ENCODE assay signal across 24 mouse cellular contexts in genomic region chr16:32156719-32157118, GRCm38 (mm10). TPM values are rescaled to one million over a fixed set of nuclear protein-coding genes. Genes with fewer than 3 reads are reported as not detected.
DNase-seq lines count a peak whose midpoint lies in the region; ATAC-seq lines count a peak whose summit lies in the region.
"Had no signal": no experiment of that assay in that cellular context is flagged by ENCODE, and none has a peak within 500 bp of the region (broad histone marks: within the 10 kb centered on the region; RNA-seq: fewer than 3 reads in every experiment).

No protein-coding gene starts in this region.

- no peaks in the 10 kb centered on the region for H3K27me3 ChIP-seq in forebrain, embryonic 14.5 days (replicated peaks; ENCODE audit: control insufficient read depth, insufficient read depth, low read length)
- H3K27me3 ChIP-seq in kidney, embryonic 14.5 days (ENCODE audit: control insufficient read depth, insufficient read depth, low read length): no peaks in the 10 kb centered on the region
- H3K27me3 ChIP-seq: embryonic facial prominence, embryonic 12.5 days; heart, embryonic 13.5 days; hindbrain, embryonic 15.5 days had no signal

- 55% methylated on average over 3 of the region's 3 CpGs for WGBS in forebrain, embryonic 14.5 days
- 46% methylated on average over 3 of the region's 3 CpGs for WGBS in kidney, embryonic 14.5 days

- 0 out of 2 replicates have a peak overlapping the region, but pooled peaks have one; percentile 57 for H3K27ac ChIP-seq in forebrain, embryonic 14.5 days (ENCODE audit: low read depth, low read length)
- no peak overlapping the region for H3K27ac ChIP-seq in kidney, embryonic 14.5 days (ENCODE audit: low read depth, low read length)
- H3K27ac ChIP-seq: embryonic facial prominence, embryonic 12.5 days; heart, embryonic 13.5 days; hindbrain, embryonic 15.5 days had no signal

- no peaks in the 10 kb centered on the region for H3K9me3 ChIP-seq in forebrain, embryonic 14.5 days (replicated peaks; ENCODE audit: control insufficient read depth, low read length)
- no peaks in the 10 kb centered on the region for H3K9me3 ChIP-seq in kidney, embryonic 14.5 days (ENCODE audit: control insufficient read depth, low read length)
- H3K9me3 ChIP-seq: embryonic facial prominence, embryonic 12.5 days; heart, embryonic 13.5 days; hindbrain, embryonic 15.5 days had no signal

- no peaks in the 10 kb centered on the region for H3K4me1 ChIP-seq in forebrain, embryonic 14.5 days (ENCODE audit: control insufficient read depth, insufficient read depth, low read length)
- peaks cover 6% of the 10 kb centered on the region; the same call in 1 of the 2 replicates for H3K4me1 ChIP-seq in kidney, embryonic 14.5 days (ENCODE audit: control insufficient read depth, insufficient read depth, low read length)
- H3K4me1 ChIP-seq: embryonic facial prominence, embryonic 12.5 days; hindbrain, embryonic 15.5 days had no signal

- H3K4me2 ChIP-seq in forebrain, embryonic 14.5 days (ENCODE audit: low read length): no peak overlapping the region
- no peak overlapping the region for H3K4me2 ChIP-seq in kidney, embryonic 14.5 days (replicated peaks; ENCODE audit: low read depth, low read length)
- H3K4me2 ChIP-seq: embryonic facial prominence, embryonic 12.5 days; heart, embryonic 13.5 days; hindbrain, embryonic 15.5 days had no signal

- no peak overlapping the region for H3K4me3 ChIP-seq in forebrain, embryonic 14.5 days (ENCODE audit: low read depth, low read length)
- H3K4me3 ChIP-seq in kidney, embryonic 14.5 days (ENCODE audit: low read length): no peak overlapping the region
- H3K4me3 ChIP-seq: embryonic facial prominence, embryonic 12.5 days; heart, embryonic 13.5 days; hindbrain, embryonic 15.5 days had no signal

- no peaks in the 10 kb centered on the region for H3K36me3 ChIP-seq in forebrain, embryonic 14.5 days (ENCODE audit: control insufficient read depth, insufficient read depth, low read length)
- H3K36me3 ChIP-seq in kidney, embryonic 14.5 days (ENCODE audit: control insufficient read depth, insufficient read depth, low read length): no peaks in the 10 kb centered on the region
- H3K36me3 ChIP-seq: embryonic facial prominence, embryonic 12.5 days; heart, embryonic 13.5 days; hindbrain, embryonic 15.5 days had no signal

- no peak for ATAC-seq in cerebellum, adult (ENCODE audit: insufficient number of reproducible peaks, low FRiP score, low TSS enrichment)
- peak; percentile 18; the same call in 1 of the 2 replicates for ATAC-seq in frontal cortex, adult (ENCODE audit: low TSS enrichment)
- peak; percentile 58; the same call in 1 of the 2 replicates for ATAC-seq in forebrain, embryonic 14.5 days
- no peak for ATAC-seq in kidney, embryonic 14.5 days (ENCODE audit: low FRiP score, low TSS enrichment)
- ATAC-seq: intestine, embryonic 16.5 days had no signal

- peak; percentile 20 for DNase-seq in cerebellum, adult 9-11 months
- DNase-seq in frontal cortex, postnatal 25 days (ENCODE audit: low spot score in 2 of 2): no peak
- DNase-seq in brain, adult 2 months (ENCODE audit: low read depth, low spot score): peak; percentile 36
- peak; percentile 42 for DNase-seq in forebrain, embryonic 14.5 days (ENCODE audit: low spot score)
- DNase-seq in thymus, postnatal 25 days: no peak
- DNase-seq: adrenal gland, postnatal 25 days; cerebellum, adult 11-12 months; cerebellum, postnatal 14 days; embryo, embryonic 11 days; gastrocnemius, postnatal 36 days; heart, adult 11 months; heart, postnatal 36 days had no signal

- H3K9ac ChIP-seq in forebrain, embryonic 14.5 days (ENCODE audit: low read length): no peak overlapping the region
- H3K9ac ChIP-seq in kidney, embryonic 14.5 days (ENCODE audit: low read depth, low read length): no peak overlapping the region
- H3K9ac ChIP-seq: embryonic facial prominence, embryonic 12.5 days; heart, embryonic 13.5 days; hindbrain, embryonic 15.5 days had no signal

RNA-seq across cellular contexts. Expression of gene Nrros, which starts 8.7 kb away (rescaled TPM):
- 7.9 and 10.6 TPM in 2 replicates for polyA plus RNA-seq in forebrain, embryonic 14.5 days (2014; fragmentation: Nextera tagmentation; extraction: Ambion mirVana)
- 14.4 and 18.7 TPM in 2 replicates for polyA plus RNA-seq in kidney, embryonic 14.5 days (2014; fragmentation: Nextera tagmentation; extraction: Ambion mirVana)
- polyA plus RNA-seq: C2C12 had no signal

RNA-seq across cellular contexts. Expression of gene Bex6, which starts 22.9 kb away (rescaled TPM):
- polyA plus RNA-seq in forebrain, embryonic 14.5 days (2014; fragmentation: Nextera tagmentation; extraction: Ambion mirVana): not detected in 2 replicates
- not detected in 2 replicates for polyA plus RNA-seq in kidney, embryonic 14.5 days (2014; fragmentation: Nextera tagmentation; extraction: Ambion mirVana)
- polyA plus RNA-seq: adrenal gland, adult 2 months; C2C12; heart, embryonic 13.5 days; heart, postnatal 0 days; hindbrain, embryonic 11.5 days; hindbrain, embryonic 15.5 days; intestine, embryonic 16.5 days; kidney, adult 2 months had no signal

RNA-seq across cellular contexts. Expression of gene Cep19, which starts 57.1 kb away (rescaled TPM):
- polyA plus RNA-seq in forebrain, embryonic 14.5 days (2014; fragmentation: Nextera tagmentation; extraction: Ambion mirVana): 49.8 and 54.1 TPM in 2 replicates
- 39.7 and 43.8 TPM in 2 replicates for polyA plus RNA-seq in kidney, embryonic 14.5 days (2014; fragmentation: Nextera tagmentation; extraction: Ambion mirVana)

RNA-seq across cellular contexts. Expression of gene Pigx, which starts 57.2 kb away (rescaled TPM):
- 141 and 159 TPM in 2 replicates for polyA plus RNA-seq in forebrain, embryonic 14.5 days (2014; fragmentation: Nextera tagmentation; extraction: Ambion mirVana)
- polyA plus RNA-seq in kidney, embryonic 14.5 days (2014; fragmentation: Nextera tagmentation; extraction: Ambion mirVana): 147 and 155 TPM in 2 replicates

Comparison
In these comparisons a context has a peak if more than half of its experiments do, and no peak if none do; other contexts are left out.
1. DNase-seq: peak in cerebellum, adult 9-11 months (single experiment), brain, adult 2 months (single experiment) and forebrain, embryonic 14.5 days (single experiment); none in frontal cortex, postnatal 25 days (0 of 2) and thymus, postnatal 25 days (single experiment).
2. ATAC-seq: peak in frontal cortex, adult (single experiment) and forebrain, embryonic 14.5 days (single experiment); none in cerebellum, adult (single experiment) and kidney, embryonic 14.5 days (single experiment).